Mouse (Mus musculus) lung, embryonic 14.5 days (tissue): Measurements from ENCODE around the gene 1700018B08Rik. TPM values are rescaled to one million over a fixed set of nuclear protein-coding genes. Genes with fewer than 3 reads are reported as not detected.

Experiments used
- ATAC-seq: fragments of 200-750 bp; cut with Nextera tagmentation; 2 replicates; pipeline ENCODE4 v1.8.0; 2017; ENCODE audit warnings: mild to moderate bottlenecking, moderate TSS enrichment, moderate library complexity; ENCODE audit not compliant: insufficient read depth
- DNase-seq: peaks from one replicate; pipeline ENCODE4 v3.0.0-alpha.2; 2015
- H3K27ac ChIP-seq: fragments of 300-500 bp; sonication (generic); 2 replicates; pipeline ENCODE4 v1.5.1; 2014; ENCODE audit warnings: low read depth, mild to moderate bottlenecking, moderate library complexity
- H3K27me3 ChIP-seq: fragments of 300-500 bp; sonication (generic); 2 replicates; pipeline ENCODE4 v1.6.1; 2014; ENCODE audit warnings: low read length, control low read depth; ENCODE audit not compliant: insufficient read depth
- H3K36me3 ChIP-seq: fragments of 300-500 bp; sonication (generic); 2 replicates; pipeline ENCODE4 v1.6.1; 2014; ENCODE audit warnings: control low read depth; ENCODE audit not compliant: insufficient read depth
- H3K4me1 ChIP-seq: fragments of 300-500 bp; sonication (generic); 2 replicates; pipeline ENCODE4 v1.6.1; 2014; ENCODE audit warnings: antibody characterized with exemption, control low read depth; ENCODE audit not compliant: insufficient read depth
- H3K4me2 ChIP-seq: fragments of 300-500 bp; sonication (generic); 2 replicates; pipeline ENCODE4 v1.6.1; 2014; ENCODE audit warnings: mild to moderate bottlenecking
- H3K4me3 ChIP-seq: fragments of 300-500 bp; sonication (generic); 2 replicates; pipeline ENCODE4 v1.5.1; 2014; ENCODE audit warnings: low read depth, low read length
- H3K9ac ChIP-seq: fragments of 300-500 bp; sonication (generic); 2 replicates; pipeline ENCODE4 v1.6.1; 2014
- H3K9me3 ChIP-seq: fragments of 300-500 bp; sonication (generic); 2 replicates; pipeline ENCODE4 v1.6.1; 2016; ENCODE audit warnings: low read depth, low read length, control low read depth
- CTCF ChIP-seq: IDR thresholded peaks from 2 replicates; pipeline ENCODE4 v1.5.1; 2016; ENCODE audit warnings: antibody characterized with exemption, low read depth
- WGBS: fragments of 180-500 bp; shearing (Covaris S2); extraction: QIAGEN DNeasy Blood & Tissue Kit; methylation state at CpG from one replicate; pipeline ENCODE4 v1.1.7; 2014; 5-methylcytosine and 5-hydroxymethylcytosine counted together
- polyA plus RNA-seq: library from polyadenylated mRNA; unstranded; fragments of >200 nt; fragmentation: Nextera tagmentation; extraction: Ambion mirVana; gene quantifications from 2 replicates; pipeline ENCODE4 v1.2.1, GENCODE M21; 2014

The 1700018B08Rik gene
- polyA plus RNA-seq, 1 experiment from 2014 or later, result not detected

DNA sequence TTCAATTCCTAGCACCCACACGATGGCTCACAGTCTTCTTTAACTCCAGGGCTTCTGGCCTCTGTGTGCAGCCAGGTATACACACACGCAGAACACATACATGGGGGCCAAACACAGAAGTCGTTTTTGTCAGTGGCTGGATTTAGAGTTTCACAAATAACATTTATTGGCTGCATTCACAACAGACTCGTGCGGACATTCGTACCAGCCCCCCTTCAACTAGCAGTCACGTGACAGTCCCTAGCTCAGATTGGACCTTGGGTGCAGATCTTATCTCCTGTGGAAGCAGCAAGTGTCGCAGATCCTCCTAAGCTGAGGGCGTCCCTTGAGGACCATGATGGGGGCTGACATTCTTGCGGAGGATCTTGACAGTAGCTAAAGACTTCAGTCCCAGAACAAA lies 13.5 kb downstream of the 1700018B08Rik start:
- WGBS, result 74% methylated on average over 10 of the region's 10 CpGs
- Histone ChIP-seq H3K4me1 (peaks cover 7% of the 10 kb centered on the region; the same call in 1 of the 2 replicates), H3K27me3 (no peaks in the 10 kb centered on the region), H3K9me3 (no peaks in the 10 kb centered on the region), H3K36me3 (no peaks in the 10 kb centered on the region), H3K4me3 (no peak overlapping the region), H3K9ac (no peak overlapping the region), H3K4me2 (no peak overlapping the region), H3K27ac (no peak overlapping the region)
- DNase-seq (no peak), ATAC-seq (no peak)
- TF ChIP-seq CTCF, result no peak

DNA sequence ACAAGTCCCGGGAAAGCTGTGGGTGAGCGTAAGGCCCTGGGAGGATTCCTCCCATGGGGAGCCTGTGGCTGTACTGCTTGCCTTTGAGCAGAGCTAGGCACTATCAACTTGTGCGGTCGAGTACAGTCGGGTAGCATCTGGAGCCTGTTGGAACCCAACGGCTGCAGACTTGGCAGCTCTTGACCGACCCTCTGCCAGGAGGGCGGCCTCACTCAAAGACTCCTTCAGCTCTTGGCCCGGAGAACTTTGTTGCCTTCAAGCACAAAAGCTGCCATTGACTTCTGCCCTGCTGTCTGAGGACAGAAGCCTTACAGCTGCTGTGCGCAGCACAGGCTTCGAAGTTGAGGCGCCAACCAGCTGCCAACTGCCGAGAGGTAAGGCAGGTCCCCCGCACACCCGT lies 15.3 kb downstream of the 1700018B08Rik start:
- DNase-seq (peak; percentile 89), ATAC-seq (peak; percentile 80)
- peak overlapping the region; percentile 60 for H3K27ac ChIP-seq
- H3K9me3 ChIP-seq, result no peaks in the 10 kb centered on the region
- H3K9ac ChIP-seq, result no peak overlapping the region
- peaks cover 13% of the 10 kb centered on the region for H3K4me1 ChIP-seq
- no peak overlapping the region for H3K4me2 ChIP-seq
- 55% methylated on average over 15 of the region's 15 CpGs for WGBS
- no peak for TF ChIP-seq CTCF
- H3K36me3 ChIP-seq, result no peaks in the 10 kb centered on the region
- no peak overlapping the region for H3K4me3 ChIP-seq
- no peaks in the 10 kb centered on the region for H3K27me3 ChIP-seq

- no peaks in the 10 kb centered on the region for H3K9me3 ChIP-seq
- no peaks in the 10 kb centered on the region for H3K27me3 ChIP-seq
- H3K4me3 ChIP-seq, result no peak overlapping the region
- no peak overlapping the region for H3K4me2 ChIP-seq
- no peaks in the 10 kb centered on the region for H3K36me3 ChIP-seq
- H3K27ac ChIP-seq, result peak overlapping the region; percentile 12; the same call in 1 of the 2 replicates
- no peak overlapping the region for H3K9ac ChIP-seq
- H3K4me1 ChIP-seq, result peaks cover 13% of the 10 kb centered on the region
- no peak for DNase-seq
- no peak for TF ChIP-seq CTCF
- WGBS, result 78% methylated on average over 9 of the region's 9 CpGs
- ATAC-seq, result no peak
These were observed 16.4 kb downstream of the 1700018B08Rik start for GRCm38 (mm10) chr8:121527751-121528150.

DNA sequence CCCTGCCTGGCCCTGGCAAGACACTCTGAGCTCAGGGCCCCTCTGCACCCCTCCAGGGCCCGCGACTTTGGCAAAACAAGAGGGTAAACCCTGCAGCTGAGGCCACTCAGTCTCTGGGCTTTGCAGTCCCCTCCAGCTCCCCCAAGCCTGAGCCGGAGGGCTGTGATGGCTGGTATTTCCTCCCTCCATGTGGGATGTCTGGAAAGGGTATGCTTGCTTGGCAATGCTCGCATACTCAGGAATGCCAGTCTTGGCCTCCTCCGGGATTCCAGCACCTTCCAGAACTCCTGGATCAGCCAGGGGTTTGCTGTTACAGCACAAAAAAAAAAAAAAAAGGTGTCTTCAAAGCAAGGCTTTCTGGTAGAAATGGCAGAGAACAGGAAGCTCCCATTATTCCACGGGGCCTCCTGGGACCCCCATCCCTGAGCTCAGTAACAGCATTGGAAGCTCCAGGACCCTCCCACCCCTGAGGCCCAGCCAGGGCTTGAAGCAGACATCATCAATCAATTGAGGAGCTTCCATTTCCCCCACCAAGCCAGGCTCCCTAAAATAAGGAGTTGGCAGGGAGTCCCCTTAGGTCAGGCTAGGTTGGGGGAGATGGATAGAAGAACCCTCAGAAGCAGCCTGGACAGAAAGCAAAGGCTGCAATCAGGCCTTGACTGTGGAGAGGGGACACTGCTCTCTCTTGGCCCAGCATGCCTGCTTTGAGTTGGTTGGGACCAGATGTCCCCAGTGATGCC lies 17.1 kb downstream of the 1700018B08Rik start:
- DNase-seq (peak; percentile 55), ATAC-seq (peak; percentile 10; the same call in 1 of the 2 replicates)
- H3K9me3 ChIP-seq, result no peaks in the 10 kb centered on the region
- no peak overlapping the region for H3K9ac ChIP-seq
- WGBS, result 37% methylated on average over 6 of the region's 6 CpGs
- no peaks in the 10 kb centered on the region for H3K36me3 ChIP-seq
- H3K4me1 ChIP-seq, result peaks cover 13% of the 10 kb centered on the region
- H3K4me3 ChIP-seq, result no peak overlapping the region
- no peak overlapping the region for H3K4me2 ChIP-seq
- peak overlapping the region; percentile 46; the same call in 1 of the 2 replicates for H3K27ac ChIP-seq
- no peaks in the 10 kb centered on the region for H3K27me3 ChIP-seq
- no peak for TF ChIP-seq CTCF

DNA sequence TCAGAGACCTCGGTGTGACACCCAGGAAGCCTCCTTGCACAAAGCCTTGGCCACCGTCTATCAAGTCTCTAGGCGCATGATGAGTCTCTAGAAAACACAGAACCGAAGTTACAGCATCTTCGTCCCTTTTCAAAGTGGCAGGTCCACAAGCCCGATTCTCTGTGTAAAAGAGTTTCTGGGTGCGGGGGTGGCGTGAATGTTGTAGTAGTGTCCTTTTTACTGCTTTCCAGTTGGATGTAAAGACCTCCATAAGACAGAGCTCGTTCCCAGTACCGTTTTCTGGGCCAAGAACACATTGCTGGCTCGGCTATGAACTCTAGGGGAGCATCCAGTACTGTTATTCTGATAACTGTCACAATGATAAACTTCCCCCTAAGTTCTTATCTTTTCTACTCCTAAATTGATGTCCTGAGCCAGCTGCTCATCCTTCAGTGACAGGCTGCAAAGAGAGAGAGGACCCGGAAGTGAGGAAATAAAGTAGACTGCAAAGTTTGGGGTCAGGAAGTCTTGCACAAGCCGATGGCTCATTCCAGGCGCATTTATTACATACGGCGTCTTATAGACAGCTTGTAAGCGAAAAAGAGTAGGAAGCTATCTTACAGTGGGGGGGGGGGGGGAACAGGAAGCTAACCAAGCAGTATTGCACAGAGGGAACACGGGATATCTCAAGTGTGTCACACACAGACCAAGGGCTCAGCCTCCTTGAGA lies 18.9 kb downstream of the 1700018B08Rik start:
- no peaks in the 10 kb centered on the region for H3K27me3 ChIP-seq
- H3K4me2 ChIP-seq, result no peak overlapping the region
- no peaks in the 10 kb centered on the region for H3K36me3 ChIP-seq
- peaks cover 13% of the 10 kb centered on the region for H3K4me1 ChIP-seq
- H3K27ac ChIP-seq, result no peak overlapping the region
- no peaks in the 10 kb centered on the region for H3K9me3 ChIP-seq
- DNase-seq (peak; percentile 67), ATAC-seq (no peak)
- H3K9ac ChIP-seq, result no peak overlapping the region
- H3K4me3 ChIP-seq, result no peak overlapping the region
- 47% methylated on average over 18 of the region's 18 CpGs for WGBS
- no peak for TF ChIP-seq CTCF

DNA sequence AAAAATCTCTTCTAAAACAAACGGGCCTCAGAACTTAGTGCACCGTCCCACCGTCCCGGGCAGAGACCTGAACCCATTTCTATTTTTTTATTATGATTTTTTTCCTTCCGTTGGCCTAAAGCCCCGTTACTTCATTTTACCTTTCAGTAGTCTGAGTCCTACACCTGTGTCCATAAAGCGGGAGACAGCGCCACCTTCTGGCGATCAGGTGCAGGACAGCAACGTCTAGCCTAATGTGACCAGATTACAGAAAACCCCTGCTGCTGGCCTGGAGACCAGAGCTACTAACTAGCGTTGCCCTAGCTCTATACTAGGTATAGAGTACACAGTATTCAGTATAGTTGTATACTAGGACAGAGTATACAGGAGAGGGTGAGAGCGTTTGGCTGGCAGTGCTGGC lies 30.7 kb downstream of the 1700018B08Rik start:
- TF ChIP-seq CTCF, result peak; percentile 96
- H3K27me3 ChIP-seq, result no peaks in the 10 kb centered on the region
- H3K9me3 ChIP-seq, result no peaks in the 10 kb centered on the region
- DNase-seq (peak; percentile 92), ATAC-seq (peak; percentile 78)
- WGBS, result 5% methylated on average over 12 of the region's 12 CpGs
- H3K4me2 ChIP-seq, result no peak overlapping the region
- no peaks in the 10 kb centered on the region for H3K4me1 ChIP-seq
- no peak overlapping the region for H3K4me3 ChIP-seq
- no peak overlapping the region for H3K27ac ChIP-seq
- H3K9ac ChIP-seq, result no peak overlapping the region
- H3K36me3 ChIP-seq, result no peaks in the 10 kb centered on the region

DNA sequence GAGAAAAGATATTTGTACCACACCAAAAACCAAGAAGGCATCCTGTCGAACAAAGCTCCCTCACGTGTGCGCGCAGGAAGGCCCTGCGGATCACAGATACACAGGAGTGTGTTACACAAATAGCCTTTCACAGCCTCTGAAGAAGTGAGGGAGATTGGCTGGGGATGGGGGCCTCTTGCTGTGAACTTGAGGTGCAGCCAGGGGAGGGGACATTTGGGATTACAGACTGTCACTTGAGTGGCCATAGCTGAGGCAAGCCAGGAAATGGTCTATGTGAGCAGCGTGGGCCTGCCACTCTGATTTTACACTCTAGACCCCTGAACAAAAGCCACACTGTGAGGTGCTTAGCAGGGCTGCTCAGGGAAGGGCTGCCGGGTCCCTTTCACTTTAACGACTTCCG lies 32.4 kb downstream of the 1700018B08Rik start:
- 52% methylated on average over 9 of the region's 9 CpGs for WGBS
- ATAC-seq (no peak), DNase-seq (no peak)
- H3K27ac ChIP-seq, result no peak overlapping the region
- H3K36me3 ChIP-seq, result no peaks in the 10 kb centered on the region
- no peaks in the 10 kb centered on the region for H3K27me3 ChIP-seq
- H3K4me3 ChIP-seq, result no peak overlapping the region
- TF ChIP-seq CTCF, result no peak
- no peaks in the 10 kb centered on the region for H3K9me3 ChIP-seq
- H3K4me2 ChIP-seq, result no peak overlapping the region
- H3K4me1 ChIP-seq, result no peaks in the 10 kb centered on the region
- no peak overlapping the region for H3K9ac ChIP-seq
